Mouse (Mus musculus) testis, postnatal 14 days (tissue): ENCODE measurements around the gene Dram1.
A peak's percentile ranks its signal among the peaks of the same experiment; 100 is the strongest.

Source experiments
- DNase-seq: peaks from one replicate; pipeline ENCODE4 v3.0.0; 2021; ENCODE audit warnings: low spot score

Dram1 gene

DNA sequence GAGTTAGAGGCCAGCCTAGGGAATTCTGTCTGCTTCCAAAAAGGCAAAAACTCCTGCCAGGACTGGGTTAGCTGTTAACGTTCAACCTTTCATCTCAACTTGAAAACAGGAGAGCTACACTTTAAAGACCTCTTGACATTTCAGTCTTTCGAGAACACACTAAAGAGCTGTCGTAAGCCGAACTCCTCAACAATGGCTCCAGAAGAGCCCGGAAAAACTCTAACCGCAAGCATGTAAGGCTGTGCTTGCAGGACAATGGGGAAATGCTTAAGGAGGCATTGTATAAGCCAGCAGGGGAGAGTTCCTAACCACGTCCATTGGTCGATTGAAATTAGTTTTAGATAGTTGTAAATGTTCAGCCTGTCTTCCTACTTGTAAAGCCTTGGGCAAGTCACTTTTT lies 29.1 kb downstream of the Dram1 start:
- DNase-seq = no peak

DNA sequence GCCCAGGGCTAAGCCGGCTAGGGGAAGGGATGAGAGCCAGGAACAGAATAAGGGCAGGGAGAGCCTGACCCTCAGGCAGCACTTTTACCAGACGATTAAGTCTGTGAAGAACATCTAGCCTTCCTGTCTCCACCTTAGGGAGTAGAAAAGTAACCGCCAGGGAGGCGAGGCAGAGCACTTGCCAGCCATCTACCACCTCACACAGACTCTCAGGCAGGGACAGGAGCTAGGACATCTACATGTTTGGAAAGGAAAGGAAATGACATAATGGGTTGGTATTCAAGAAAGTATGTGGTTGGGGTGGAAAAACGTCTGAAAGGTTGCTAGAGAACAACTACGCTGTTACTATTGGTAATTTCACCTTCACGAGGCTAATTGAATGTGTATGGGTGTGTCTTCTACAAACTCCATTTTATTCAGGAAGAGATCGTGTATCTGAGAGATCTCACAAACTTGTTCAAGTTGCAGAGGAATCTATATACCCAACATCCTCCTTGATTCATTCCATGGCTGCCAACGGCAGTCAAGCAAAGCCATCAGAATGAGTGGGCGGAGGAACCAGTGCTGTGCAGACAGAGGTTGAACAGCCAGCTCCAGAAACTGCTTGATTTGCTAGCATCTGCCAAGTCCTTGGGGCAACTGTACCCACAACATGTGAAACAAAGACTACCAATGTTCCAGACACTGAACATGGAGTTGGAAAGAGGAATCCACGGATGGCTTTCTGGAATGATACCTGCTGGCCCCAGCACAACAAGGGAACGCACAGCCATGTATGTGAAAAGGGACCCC lies 32.2 kb downstream of the Dram1 start:
- DNase-seq = no peak

DNA sequence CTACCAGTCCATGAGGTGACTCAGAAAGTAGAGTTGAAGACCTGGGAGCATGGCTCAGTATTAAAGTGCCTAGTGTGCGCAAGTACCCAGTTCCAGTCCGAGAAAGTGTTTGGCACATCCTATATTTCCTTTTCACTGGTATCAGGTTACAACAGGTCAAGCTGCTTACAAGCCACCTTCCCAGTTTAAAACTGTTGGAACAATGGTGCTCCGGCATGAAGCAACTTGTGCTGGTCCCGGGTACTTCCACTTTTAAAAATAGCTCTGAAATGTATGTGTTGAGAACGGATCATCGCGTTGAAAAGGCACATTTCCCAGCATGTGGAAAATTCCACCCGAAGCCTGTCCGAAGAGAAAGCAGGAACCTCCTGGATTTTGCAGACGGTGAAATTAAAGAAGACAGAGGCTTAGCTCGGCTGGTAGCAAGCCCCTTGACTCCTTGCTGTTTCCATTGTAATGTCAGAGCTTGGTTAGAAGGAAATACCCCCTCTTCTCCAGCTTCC lies 32.9 kb downstream of the Dram1 start:
- DNase-seq = no peak

DNA sequence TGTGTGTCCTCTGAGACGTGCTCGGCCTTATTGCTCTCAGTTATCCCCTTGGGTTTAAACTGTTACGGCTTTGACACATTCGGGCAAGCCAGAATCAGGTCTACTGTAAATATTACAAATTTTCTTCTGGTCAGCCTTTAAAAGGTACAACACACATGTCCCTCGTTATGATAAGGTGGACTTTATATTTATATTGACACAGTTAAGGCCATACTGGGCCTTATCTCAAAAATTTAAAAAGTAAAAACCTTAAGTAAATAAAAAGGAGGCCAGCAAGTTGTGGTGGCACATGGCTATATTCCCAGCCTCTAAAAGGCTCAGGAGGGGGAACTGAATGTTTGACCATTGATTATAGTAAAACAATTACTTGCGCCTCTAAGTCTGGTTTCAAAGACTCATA lies 37.5 kb downstream of the Dram1 start:
- no peak for DNase-seq

DNA sequence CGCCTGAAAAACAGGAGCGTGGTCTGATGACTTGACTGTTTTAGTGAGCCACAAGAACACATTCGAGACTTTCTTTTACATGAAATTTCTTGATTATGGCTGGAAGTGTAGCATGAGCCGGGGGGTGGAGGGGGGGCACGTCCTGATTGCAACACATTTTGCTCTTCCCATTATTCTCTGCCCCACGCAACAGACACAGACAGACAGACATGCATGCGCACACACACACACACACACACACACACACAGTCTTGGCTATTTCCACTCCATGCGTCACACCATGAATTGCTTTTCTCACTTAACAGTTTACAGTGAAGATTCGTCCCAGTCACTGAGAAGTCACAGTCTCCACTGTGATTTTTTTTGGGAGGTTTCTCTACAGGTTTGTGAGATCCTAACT lies 38.2 kb downstream of the Dram1 start:
- DNase-seq = no peak

DNA sequence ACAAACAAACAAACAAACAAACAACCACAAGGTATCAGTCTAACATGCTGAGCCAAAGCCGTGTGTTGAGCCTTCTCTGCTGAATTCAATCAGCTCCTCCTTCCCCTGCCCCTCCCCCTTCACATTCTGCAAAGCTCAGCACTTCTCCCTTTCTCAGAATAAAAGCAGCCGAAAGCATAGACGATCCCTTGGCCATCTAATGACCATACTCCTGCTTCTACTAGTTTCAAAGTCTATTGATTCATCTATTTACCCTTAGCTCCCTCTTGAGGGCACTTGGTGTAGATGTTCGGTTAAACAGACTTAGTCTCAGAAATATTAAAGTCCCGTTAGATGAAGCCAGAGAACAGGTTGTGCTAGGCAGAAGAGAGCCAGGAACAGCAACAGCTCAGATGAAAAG lies 48.2 kb downstream of the Dram1 start:
- no peak for DNase-seq

DNA sequence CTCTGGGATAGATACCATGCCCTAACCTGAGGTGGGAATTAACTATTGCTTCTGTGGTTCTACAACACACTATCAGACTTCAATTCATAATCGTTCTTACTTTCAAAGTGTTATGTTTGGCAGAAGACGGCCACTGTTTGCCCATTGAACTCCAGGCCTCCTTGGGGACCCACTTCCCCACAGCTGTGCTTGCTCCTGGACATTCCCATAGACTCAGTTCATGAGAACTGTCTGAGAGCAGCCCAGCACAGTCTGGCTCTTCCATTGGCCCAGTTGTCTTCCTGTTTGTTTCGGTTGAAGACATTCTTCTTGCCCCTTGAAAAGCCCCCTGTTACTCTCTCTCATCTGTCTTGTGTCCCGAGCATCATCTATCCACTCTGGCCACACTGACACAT lies 50.8 kb downstream of the Dram1 start:
- DNase-seq = no peak

DNA sequence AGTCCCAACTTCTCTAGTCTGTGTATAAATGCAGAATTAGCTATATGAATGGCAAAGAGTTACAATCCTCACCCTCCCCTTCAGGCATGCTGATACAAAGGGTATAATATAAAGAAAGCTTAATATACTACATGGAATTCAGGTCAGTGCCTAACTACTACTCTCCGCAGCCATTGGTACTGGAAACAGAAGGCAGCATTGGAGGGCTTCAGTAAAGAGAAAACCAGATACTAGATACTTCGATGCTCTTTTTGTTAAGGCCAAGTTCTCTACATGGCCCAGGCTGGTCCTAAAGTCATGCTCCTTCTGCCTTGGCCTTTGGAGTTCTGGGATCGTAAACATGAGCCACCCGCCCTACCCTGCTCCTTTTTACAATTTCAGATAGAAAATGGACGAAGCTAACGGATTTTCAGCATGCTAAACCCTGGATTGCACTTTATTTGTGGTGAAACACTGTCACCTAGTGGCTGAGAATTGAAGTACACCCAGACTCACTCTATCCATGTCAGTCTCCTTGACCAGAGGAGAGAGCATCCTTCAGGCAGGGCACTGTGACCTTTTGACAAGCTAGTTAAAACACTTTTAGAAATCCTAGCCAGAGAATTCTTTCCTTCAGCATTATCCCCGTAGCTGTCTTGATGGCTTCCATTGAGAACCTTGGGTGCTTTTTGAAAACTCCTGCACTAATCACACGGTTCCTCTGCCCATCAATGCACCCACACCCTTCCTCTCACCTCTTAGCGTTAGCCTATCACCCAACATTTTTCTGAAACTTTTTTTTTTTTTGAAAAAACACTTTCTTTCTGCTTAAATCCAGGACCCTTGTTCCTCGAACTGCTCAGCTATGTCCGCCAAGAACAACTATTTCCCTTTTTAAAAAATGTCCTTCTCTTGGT lies 51.5 kb downstream of the Dram1 start:
- DNase-seq = peak; percentile 61

DNA sequence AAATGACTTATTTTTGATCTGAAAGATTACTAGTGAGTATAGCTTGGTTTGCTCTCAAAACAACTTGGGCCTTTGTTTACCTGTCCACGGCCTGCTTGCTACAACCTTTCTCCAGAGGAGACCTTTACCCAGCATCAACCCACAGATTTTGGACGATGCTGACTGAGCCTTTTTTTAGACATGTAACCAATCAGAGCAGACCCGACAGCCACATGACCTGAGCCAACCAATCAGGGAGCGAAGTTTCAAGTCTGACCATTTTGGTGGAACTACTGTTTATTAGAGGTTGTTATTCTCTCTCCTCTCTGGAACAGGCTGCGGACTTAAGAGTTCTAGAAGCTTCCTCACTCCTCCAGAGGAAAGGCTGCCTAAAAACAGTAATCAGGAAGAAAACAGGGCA lies 57.1 kb downstream of the Dram1 start:
- DNase-seq = peak; percentile 42

DNA sequence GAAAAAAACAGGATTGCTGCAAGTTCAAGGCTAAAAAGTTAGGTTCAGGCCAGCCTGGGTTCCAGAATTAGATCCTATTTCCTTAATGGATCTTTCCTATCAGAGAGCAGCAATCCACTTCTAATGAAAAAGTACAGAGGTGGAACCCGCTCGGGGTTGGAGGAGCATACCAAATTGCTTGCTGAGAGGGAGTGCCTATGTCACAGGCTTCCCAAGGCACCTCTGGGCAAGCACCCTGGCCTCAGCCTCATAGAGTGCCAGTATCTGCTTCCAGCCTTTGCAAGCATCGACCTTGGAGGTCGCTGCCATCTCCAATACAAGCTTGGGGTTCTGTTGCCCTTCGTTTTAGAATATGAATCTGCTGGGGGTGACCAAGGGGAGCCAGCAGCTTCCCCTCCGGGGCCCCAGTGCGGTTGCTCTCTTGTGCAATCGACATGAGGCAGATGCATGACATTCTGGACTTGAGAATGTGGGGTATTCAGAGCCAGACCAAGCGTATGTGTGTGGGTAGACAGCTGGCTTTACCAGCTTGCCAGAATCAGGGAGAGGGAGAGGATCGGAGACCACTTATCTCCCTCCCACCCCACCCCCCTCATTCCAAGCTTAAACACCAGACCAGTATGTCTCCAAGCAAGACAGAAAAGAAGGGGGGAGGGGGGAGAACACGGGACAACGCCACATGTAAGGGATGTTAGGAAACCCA lies 58.0 kb downstream of the Dram1 start:
- no peak for DNase-seq

DNA sequence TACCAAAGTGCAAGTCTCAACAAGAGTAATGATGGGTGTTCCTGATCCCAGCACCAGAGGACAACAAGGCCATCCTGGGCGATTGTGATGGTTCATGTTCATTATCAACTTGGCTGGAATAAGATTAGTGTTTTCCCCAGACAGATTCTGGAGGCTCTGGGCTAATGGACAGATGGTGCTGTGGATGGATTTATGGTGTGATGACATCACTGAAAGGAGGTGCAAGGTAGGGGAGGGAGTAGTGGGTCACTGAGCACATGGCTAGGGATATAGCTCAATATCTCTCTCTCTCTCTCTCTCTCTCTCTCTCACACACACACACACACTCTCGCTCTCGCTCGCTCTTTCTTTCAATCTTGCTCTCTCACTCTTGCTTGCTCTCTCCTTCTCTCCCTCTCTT lies 60.7 kb downstream of the Dram1 start:
- DNase-seq = no peak

DNA sequence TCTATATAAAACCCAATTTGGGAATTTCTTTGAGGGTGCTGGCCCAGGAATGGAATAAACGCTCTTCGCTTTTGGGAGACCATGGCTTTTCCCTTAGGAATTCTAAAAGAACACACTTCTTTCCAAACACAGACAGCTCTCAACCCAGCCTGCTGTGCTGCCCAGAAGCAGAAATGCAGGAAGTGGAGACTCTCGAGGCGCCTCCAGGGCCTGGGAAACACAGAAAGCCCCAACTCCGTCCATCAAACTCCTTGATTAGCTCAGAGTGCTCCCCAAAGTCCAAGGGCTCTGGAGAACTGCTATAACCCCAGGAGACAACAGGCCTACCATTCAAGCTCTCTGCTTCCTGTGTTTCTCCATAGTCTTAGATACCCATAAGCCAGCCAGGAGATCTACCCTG lies 61.7 kb downstream of the Dram1 start:
- no peak for DNase-seq

DNA sequence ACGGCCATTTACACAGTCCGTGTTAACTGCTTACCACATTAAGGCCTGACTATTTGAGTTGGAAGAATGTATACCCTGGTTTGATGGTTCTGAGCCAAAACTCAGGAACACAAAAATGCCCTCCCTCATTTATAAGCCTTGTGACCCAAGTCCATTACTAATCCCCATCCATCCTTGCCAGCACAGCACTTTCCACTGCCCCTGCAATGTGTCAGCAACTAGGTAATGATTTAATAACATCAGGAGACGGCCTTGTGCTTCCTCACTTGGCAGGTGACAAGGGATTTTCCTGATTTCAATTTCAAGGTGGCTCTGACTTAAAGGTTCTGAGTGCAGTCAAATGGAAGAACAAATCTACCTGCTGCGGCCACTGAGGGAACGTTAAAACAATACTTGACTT lies 64.0 kb downstream of the Dram1 start:
- DNase-seq = no peak

DNA sequence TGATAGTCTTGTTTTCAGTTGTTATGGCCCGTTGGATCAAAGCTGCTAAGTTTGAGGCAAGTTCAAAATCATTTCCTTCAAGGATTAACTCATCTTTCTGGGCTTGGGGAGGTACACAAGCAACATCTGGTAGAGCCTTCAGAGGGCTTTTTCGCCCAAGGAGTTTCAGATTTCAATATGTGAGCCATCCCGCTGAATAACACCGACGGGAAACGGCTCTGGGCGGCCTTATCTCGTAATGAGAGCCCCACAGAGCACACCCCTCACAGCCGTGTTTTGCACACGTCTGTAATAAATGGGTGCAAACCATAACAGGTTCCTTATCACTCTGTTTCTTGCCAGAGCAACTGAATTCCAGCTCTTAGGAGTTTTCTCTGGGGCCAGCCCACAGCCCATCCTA lies 69.0 kb downstream of the Dram1 start:
- DNase-seq = no peak

DNA sequence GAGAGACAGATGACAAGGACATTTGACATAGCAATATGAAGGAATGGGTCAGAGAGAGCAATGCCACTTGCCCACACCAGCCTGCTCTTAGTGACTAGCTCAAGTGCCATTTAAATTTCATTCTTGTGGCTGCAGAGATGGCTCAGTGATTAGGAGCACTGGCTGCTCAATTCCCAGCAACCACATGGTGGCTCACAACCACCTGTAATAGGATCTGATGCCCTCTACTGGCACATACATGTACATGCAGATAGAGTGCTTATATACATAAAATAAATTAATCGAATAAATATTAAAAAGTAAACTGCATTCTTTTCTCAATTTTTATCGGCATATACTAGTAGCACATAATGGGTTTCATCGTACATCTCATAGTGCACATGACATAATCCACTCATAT lies 72.6 kb downstream of the Dram1 start:
- DNase-seq = no peak

DNA sequence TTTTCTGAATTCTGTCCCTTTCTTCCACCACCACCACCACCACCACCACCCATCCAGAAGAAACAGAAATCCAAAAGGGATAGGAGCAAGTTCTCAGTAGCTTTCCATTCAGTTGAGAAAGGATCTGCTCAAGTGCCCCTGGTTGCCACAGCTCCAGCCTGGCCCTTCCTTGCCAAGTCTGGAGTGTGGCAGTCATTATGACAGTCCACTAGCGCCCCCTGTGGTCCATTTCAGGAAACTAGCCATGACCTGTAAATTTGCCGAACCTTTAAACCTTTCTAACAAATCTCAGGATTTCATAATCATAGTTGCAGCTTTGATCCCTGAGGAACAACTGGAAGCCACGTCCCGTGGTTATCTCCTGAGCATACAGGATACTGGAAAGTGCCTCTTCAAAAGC lies 74.6 kb downstream of the Dram1 start:
- DNase-seq = peak; percentile 61

DNA sequence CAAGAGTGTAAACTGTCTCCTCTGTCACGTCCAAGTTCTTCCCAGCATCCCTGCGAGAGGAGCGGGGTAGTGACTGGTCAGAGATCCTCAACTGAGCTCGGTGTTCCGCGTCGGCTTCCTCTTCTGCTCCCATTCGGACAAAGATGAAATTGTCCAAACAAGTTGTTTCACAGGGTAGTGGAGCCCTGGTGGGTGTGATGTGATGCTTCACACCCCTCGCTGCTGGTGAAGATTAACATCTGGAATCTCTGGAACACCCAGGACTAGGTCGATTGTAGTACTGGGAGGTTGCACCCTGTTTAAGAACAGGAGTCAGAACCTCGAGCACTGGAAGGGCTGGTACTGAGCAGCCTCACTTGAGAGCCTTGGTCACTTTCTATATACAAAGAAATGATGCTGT lies 75.8 kb downstream of the Dram1 start:
- DNase-seq = no peak

DNA sequence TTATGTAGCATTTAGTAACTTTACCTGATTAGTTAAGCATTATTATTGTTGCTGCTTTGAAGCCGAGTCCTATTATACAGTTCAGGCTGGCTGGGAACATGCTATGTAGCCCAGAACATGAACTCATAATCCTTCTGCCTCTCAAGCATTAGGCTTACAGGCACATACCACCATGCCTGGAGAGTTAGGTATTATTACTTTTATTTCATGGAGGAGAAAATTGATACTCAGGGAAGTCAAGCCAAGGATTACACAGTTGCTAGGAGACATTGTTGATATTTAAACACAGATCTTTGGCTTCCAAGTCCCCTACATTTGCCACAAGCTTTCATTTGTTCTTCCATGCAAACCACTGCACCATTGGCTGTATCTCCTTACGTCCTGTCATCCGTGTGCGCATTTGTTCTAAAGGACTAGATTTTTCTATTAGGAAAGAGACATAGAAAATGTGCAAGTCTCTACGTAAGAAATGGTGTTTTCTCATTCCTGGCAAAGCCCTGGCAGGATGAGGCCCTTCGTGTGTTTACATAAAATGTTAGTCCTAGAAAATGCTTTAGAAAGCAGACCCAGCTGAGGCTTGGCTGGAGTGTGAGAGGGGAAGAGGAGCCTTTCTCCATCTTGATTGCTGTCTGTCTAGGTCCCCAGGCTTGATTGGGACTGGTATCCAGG lies 76.9 kb downstream of the Dram1 start:
- DNase-seq = no peak

DNA sequence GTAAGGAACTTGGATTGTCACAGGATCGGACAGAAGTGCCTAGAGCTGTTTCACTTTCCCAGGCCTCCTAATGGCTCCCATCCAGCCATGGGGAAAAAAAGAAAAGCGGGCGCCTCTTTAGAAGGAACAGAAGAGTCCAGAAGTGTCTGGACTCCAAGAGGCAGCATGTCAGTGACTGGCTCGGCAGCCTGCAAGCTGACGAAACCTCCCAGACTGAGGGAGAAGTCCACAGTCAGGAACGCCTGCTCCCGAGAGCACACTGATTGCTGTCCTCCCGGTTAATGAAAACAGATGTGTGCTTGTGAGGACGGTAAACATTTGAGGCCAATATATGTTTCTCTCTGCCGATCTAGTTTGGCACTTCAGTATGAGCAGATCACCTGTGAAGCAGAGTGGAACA lies 81.9 kb downstream of the Dram1 start:
- DNase-seq = peak; percentile 23

DNA sequence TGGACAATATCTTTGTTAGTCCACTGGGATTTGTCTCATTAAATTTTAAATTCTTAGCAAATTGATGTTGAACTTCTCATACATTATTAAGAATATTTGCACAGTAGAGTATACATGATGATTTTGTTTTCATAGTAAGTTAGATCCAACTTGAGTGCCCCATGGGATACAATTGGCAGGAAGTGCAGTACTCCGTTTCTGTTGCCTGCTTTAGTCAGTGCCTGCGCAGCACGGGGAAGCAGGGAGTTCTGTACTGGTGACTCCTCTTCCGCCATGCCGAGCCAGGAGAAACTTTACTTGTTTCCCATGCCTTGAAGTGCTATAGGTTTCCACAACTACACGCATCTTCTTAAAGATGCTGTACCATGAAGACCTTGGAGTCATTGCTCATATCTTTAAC lies 83.8 kb downstream of the Dram1 start:
- no peak for DNase-seq

DNA sequence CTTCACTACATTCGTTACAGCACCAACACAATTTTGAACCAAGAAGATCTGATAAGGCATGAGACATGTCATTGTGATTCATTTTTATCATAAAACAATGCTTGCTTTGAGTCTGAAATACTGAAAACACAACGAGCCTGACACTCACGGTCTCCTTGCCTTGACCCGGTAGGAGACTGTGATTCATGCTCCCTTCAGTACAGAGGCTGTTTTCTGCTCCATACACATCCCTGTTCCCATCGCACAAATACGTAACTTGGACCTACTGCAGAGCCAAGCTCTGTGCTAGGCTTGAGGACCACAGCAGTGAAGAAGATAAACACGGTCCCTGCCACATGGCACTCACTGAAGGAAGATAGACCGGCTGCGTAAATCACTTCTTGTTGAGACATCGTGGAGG lies 90.8 kb downstream of the Dram1 start:
- no peak for DNase-seq

DNA sequence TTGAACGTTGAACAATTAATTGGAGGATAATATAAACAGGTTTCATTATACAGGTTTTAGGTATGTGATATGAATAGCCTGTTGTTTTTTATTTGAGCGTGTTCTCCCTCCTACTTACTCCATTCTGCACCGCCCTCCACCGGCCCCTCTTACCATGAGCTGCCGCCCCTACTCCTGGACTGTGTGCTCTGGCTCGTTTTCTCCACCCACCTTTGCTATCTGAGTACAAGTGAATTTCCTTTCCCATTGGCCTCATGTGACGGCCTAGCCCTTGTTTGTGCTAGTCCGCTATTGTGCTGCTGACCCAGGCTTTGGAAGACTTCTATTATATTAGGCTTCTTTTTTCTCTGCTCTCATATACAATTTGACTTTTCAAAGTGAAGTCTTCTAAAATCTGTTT lies 91.6 kb downstream of the Dram1 start:
- no peak for DNase-seq
